Mouse (Mus musculus) midbrain, embryonic 12.5 days (tissue): Measurements from ENCODE around the gene Ccdc171. TPM values are rescaled to one million over a fixed set of nuclear protein-coding genes. Genes with fewer than 3 reads are reported as not detected.
"Not testable (repeated sequence)": the region's sequence is repeated elsewhere in the genome, so short reads cannot be mapped to it uniquely, and the experiment has no call there.

Experiments used
- ATAC-seq: fragments of 200-750 bp; cut with Nextera tagmentation; 2 replicates; pipeline ENCODE4 v1.8.0; 2017; ENCODE audit warnings: low read depth, moderate TSS enrichment, moderate library complexity; ENCODE audit not compliant: low FRiP score
- H3K27ac ChIP-seq: fragments of 300-500 bp; sonication (generic); replicated peaks from 2 replicates; pipeline ENCODE4 v1.5.1; 2016; ENCODE audit warnings: mild to moderate bottlenecking
- H3K27me3 ChIP-seq: fragments of 300-500 bp; sonication (generic); 2 replicates; pipeline ENCODE4 v1.6.1; 2016; ENCODE audit warnings: mild to moderate bottlenecking
- H3K36me3 ChIP-seq: fragments of 300-500 bp; sonication (generic); 2 replicates; pipeline ENCODE4 v1.6.1; 2016
- H3K4me1 ChIP-seq: fragments of 300-500 bp; sonication (generic); 2 replicates; pipeline ENCODE4 v1.6.1; 2016
- H3K4me2 ChIP-seq: fragments of 300-500 bp; sonication (generic); replicated peaks from 2 replicates; pipeline ENCODE4 v1.6.1; 2016; ENCODE audit warnings: mild to moderate bottlenecking, moderate library complexity
- H3K4me3 ChIP-seq: fragments of 300-500 bp; sonication (generic); 2 replicates; pipeline ENCODE4 v1.5.1; 2016; ENCODE audit warnings: mild to moderate bottlenecking
- H3K9ac ChIP-seq: fragments of 300-500 bp; sonication (generic); replicated peaks from 2 replicates; pipeline ENCODE4 v1.6.1; 2016; ENCODE audit warnings: mild to moderate bottlenecking, moderate library complexity
- H3K9me3 ChIP-seq: fragments of 300-500 bp; sonication (generic); 2 replicates; pipeline ENCODE4 v1.6.1; 2016; ENCODE audit warnings: mild to moderate bottlenecking
- WGBS: fragments of 180-500 bp; shearing (Covaris S2); methylation state at CpG from one replicate; pipeline ENCODE4 v1.1.7; 2016; 5-methylcytosine and 5-hydroxymethylcytosine counted together
- polyA plus RNA-seq: library from polyadenylated mRNA; unstranded; fragments of >200 nt; fragmentation: Nextera tagmentation; extraction: Ambion mirVana; gene quantifications from 2 replicates; pipeline ENCODE4 v1.2.1, GENCODE M21; 2016

Ccdc171 gene
- polyA plus RNA-seq: 6.3 and 6.4 TPM in 2 replicates

GRCm38 (mm10) chr4:83524843-83525689 is at the start of gene Ccdc171:
TSS of gene Ccdc171 (plus strand) at chr4:83525545.
- peak within 1 kb of the TSS; percentile 76 for H3K4me2 ChIP-seq
- peak within 1 kb of the TSS; percentile 100 for H3K27ac ChIP-seq
- peak within 1 kb of the TSS; percentile 65 for H3K4me3 ChIP-seq
- H3K4me1 ChIP-seq: peaks cover 24% of the 10 kb centered on the region
- peak within 1 kb of the TSS; percentile 71 for H3K9ac ChIP-seq
- no peaks in the 10 kb centered on the region for H3K36me3 ChIP-seq
- peak; percentile 93 for ATAC-seq
- no peaks in the 10 kb centered on the region for H3K9me3 ChIP-seq
- no peaks in the 10 kb centered on the region for H3K27me3 ChIP-seq
- WGBS: under 1% methylated on average over 73 of the region's 73 CpGs

DNA sequence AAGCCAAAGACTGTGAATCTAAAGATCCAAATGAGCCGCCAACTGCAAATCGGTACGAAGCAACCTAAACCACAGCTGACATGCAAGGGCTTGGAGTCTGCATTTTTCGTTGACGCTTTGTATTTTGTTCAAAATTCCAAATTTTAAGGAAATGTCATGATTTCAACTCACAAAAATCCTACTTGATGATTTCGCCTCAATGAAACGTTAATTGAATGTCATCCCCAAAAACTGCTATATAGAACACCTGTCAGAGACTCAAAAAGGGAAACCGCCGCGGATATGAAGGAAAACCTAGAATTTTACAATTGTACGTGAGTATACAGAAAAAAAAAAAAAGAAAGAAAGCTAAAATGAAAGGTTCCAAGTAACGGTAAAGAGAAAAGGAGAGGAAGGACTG is 40.1 kb upstream of the Ccdc171 start:
- peaks cover 38% of the 10 kb centered on the region for H3K4me1 ChIP-seq
- H3K4me2 ChIP-seq: peak overlapping the region; percentile 66
- no peaks in the 10 kb centered on the region for H3K9me3 ChIP-seq
- H3K4me3 ChIP-seq: peak overlapping the region; percentile 99
- H3K9ac ChIP-seq: peak overlapping the region; percentile 98
- no peaks in the 10 kb centered on the region for H3K27me3 ChIP-seq
- no peak for ATAC-seq
- 22% methylated on average over 12 of the region's 12 CpGs for WGBS
- H3K27ac ChIP-seq: peak overlapping the region; percentile 100
- peaks cover 30% of the 10 kb centered on the region for H3K36me3 ChIP-seq

GRCm38 (mm10) chr4:83485735-83486116 is 39.6 kb upstream of the Ccdc171 start:
- Histone ChIP-seq H3K4me2 (peak overlapping the region; percentile 66), H3K4me1 (peaks cover 38% of the 10 kb centered on the region), H3K27me3 (no peaks in the 10 kb centered on the region), H3K4me3 (peak overlapping the region; percentile 99), H3K9ac (peak overlapping the region; percentile 98), H3K27ac (peak overlapping the region; percentile 100), H3K36me3 (peaks cover 29% of the 10 kb centered on the region), H3K9me3 (no peaks in the 10 kb centered on the region)
- WGBS: under 1% methylated on average over 12 of the region's 40 CpGs
- peak; percentile 79 for ATAC-seq

DNA sequence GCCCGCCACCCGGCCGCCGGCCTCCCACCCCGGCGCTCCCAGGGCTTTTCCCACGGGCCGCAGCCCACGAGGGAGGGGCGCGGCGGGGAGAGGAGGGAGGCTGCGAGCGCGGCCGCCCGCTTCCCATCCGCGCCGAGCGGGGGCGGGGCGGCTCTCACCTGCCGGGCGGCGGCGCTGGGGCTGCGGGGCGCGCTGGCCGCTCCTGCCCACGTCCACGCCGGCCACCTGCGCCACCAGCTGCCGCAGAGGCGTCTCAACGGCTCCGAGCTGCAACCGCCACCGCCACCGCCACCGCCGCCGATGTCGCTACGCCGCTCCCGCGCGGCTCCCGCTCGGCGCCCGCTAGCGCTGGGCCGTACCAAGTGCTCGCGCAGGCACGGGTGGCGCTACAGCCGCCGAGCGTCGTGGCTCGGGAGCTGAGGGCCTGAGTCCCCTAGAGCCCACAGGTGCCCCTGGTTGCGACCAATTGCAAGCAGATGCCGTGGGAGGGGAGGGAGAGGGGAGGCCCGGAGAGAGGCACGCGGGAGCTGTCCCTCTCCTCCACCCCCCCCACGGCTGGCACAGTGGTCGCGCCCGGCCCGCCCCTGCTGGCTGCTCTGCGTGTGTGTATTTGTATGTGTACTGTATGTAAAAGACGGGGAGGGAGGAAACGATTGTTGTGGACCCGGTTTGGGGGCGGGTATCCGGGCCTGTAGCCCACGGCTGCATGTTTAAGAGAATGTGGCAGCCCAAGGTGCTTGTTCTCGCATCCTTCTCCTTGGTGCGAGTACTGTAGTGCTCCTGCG is 39.0 kb upstream of the Ccdc171 start, which contains the start of gene Psip1:
Gene Psip1 (minus strand): TSS at position 343 of the 785 bp plus-strand sequence.
- peaks cover 38% of the 10 kb centered on the region for H3K4me1 ChIP-seq
- H3K27me3 ChIP-seq: no peaks in the 10 kb centered on the region
- under 1% methylated on average over 56 of the region's 86 CpGs for WGBS
- H3K36me3 ChIP-seq: peaks cover 24% of the 10 kb centered on the region
- peak within 1 kb of the TSS; percentile 100 for H3K27ac ChIP-seq
- no peaks in the 10 kb centered on the region for H3K9me3 ChIP-seq
- peak within 1 kb of the TSS; percentile 98 for H3K9ac ChIP-seq
- H3K4me3 ChIP-seq: peak within 1 kb of the TSS; percentile 99
- peak; percentile 95 for ATAC-seq
- peak within 1 kb of the TSS; percentile 66 for H3K4me2 ChIP-seq

DNA sequence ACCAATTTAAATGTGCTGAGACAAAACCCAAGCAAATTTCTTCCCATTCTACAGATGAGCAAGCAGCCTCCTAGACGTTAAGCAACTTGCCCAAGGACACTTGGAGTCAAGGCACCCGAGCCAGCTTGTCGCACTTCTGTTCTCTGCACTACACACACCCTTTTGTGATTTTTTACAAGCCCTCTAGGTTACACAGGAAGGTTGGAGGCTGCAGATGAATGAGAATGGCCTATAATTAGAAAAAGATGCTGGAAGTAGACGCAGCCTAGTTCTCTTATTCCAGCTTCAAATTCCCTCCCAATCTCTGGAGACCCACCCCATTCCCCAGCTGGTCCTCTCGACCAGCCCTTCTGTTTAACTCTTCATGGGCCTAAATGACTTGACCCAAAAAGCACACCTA is 36.2 kb upstream of the Ccdc171 start:
- peaks cover 2% of the 10 kb centered on the region for H3K36me3 ChIP-seq
- ATAC-seq: no peak
- no peak overlapping the region for H3K9ac ChIP-seq
- H3K27me3 ChIP-seq: no peaks in the 10 kb centered on the region
- peaks cover 27% of the 10 kb centered on the region for H3K4me1 ChIP-seq
- H3K4me2 ChIP-seq: no peak overlapping the region
- no peak overlapping the region for H3K27ac ChIP-seq
- no peaks in the 10 kb centered on the region for H3K9me3 ChIP-seq
- no peak overlapping the region for H3K4me3 ChIP-seq
- WGBS: 29% methylated on average over 5 of the region's 5 CpGs

GRCm38 (mm10) chr4:83493112-83493511 is 32.2 kb upstream of the Ccdc171 start:
- no peaks in the 10 kb centered on the region for H3K27me3 ChIP-seq
- H3K4me1 ChIP-seq: peaks cover 7% of the 10 kb centered on the region
- no peaks in the 10 kb centered on the region for H3K9me3 ChIP-seq
- no peak overlapping the region for H3K4me2 ChIP-seq
- no peak overlapping the region for H3K9ac ChIP-seq
- 100% methylated on average over 1 of the region's 1 CpGs for WGBS
- H3K27ac ChIP-seq: no peak overlapping the region
- H3K36me3 ChIP-seq: no peaks in the 10 kb centered on the region
- ATAC-seq: no peak
- no peak overlapping the region for H3K4me3 ChIP-seq

GRCm38 (mm10) chr4:83497013-83497412 is 28.3 kb upstream of the Ccdc171 start:
- H3K27ac ChIP-seq, H3K27me3 ChIP-seq, H3K9ac ChIP-seq, H3K4me1 ChIP-seq, H3K36me3 ChIP-seq, ATAC-seq, H3K4me3 ChIP-seq, H3K4me2 ChIP-seq, H3K9me3 ChIP-seq: not testable (repeated sequence)
- 90% methylated on average over 5 of the region's 5 CpGs for WGBS

DNA sequence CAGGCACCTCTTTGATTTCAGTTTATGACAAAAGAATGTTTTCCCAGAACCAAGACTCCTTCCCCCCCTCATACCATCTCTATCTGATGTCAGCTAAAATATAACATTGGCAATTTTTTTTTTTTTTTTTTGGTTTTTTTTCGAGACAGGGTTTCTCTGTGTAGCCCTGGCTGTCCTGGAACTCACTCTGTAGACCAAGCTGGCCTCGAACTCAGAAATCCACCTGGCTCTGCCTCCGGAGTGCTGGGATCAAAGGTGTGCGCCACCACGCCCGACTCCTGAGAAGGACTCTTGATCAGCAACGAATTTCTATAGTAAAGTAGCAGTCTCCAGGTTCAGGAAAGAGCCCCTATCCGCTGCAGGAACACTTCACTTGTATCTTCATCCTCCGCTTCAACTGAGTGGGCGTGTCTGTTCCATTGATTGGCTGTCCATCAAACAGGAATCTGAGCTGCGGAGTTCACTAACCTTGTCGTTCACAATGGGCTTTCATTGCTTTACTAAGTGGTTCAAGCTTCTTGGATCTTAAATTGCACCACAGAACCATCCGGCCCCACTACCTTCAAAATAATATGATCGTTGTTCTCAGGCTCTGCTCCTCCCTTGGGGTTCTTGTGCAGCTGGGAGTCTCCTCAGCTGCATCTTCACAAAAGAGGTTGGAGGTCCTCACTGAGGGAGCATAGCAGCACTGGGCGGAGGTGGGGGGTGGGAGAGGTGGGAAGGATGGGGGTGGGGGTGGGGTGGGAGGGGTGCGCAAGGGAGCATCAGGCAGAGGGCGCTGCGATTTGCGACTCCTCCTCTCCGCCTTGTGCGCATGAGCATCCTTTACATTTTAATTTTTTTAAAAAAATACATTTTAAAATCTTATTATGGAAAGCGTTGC is 24.9 kb upstream of the Ccdc171 start:
- Histone ChIP-seq H3K36me3 (no peaks in the 10 kb centered on the region), H3K4me1 (peaks cover 7% of the 10 kb centered on the region), H3K27ac (peak overlapping the region; percentile 70), H3K9ac (peak overlapping the region; percentile 46; the same call in 1 of the 2 replicates), H3K27me3 (no peaks in the 10 kb centered on the region), H3K9me3 (no peaks in the 10 kb centered on the region), H3K4me2 (peak overlapping the region; percentile 54), H3K4me3 (peak overlapping the region; percentile 32)
- peak; percentile 92 for ATAC-seq
- WGBS: 6% methylated on average over 22 of the region's 22 CpGs

- peak overlapping the region; percentile 54 for H3K4me2 ChIP-seq
- WGBS: 39% methylated on average over 7 of the region's 7 CpGs
- H3K4me3 ChIP-seq: peak overlapping the region; percentile 32
- ATAC-seq: peak; percentile 66
- no peaks in the 10 kb centered on the region for H3K9me3 ChIP-seq
- H3K4me1 ChIP-seq: peaks cover 7% of the 10 kb centered on the region
- peak overlapping the region; percentile 70 for H3K27ac ChIP-seq
- H3K9ac ChIP-seq: no peak overlapping the region; the same call in 1 of the 2 replicates
- H3K27me3 ChIP-seq: no peaks in the 10 kb centered on the region
- no peaks in the 10 kb centered on the region for H3K36me3 ChIP-seq
Measured at GRCm38 (mm10) chr4:83501037-83501430, 24.3 kb upstream of the Ccdc171 start.

- Histone ChIP-seq H3K4me1 (0 out of 2 replicates have a peak, but pooled peaks cover 8% of the 10 kb centered on the region), H3K9me3 (no peaks in the 10 kb centered on the region), H3K27ac (no peak overlapping the region), H3K4me2 (no peak overlapping the region), H3K4me3 (no peak overlapping the region), H3K27me3 (no peaks in the 10 kb centered on the region), H3K36me3 (no peaks in the 10 kb centered on the region), H3K9ac (no peak overlapping the region)
- no peak for ATAC-seq
- 41% methylated on average over 2 of the region's 2 CpGs for WGBS
Measured at GRCm38 (mm10) chr4:83509600-83509999, 15.7 kb upstream of the Ccdc171 start.

DNA sequence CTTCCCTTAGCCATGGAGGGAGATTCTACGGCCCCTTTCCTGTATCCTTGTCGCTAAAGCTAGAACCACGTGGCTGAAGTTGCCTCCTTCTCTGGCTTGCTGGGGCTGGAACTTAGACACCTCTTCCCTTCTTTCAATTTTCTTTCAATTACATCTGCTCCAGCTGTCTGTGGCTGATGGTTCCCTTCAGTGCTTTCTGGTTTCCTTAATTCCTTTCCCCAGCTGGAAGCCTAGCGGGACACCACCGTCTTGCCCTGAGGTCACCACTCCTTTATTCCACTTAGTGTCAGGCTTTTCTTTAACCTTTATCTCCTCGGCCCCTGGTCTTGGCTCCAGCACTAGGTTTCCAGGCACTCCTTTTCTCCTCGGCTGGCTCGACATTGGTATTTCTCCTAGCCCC is 14.3 kb upstream of the Ccdc171 start:
- Histone ChIP-seq H3K36me3 (no peaks in the 10 kb centered on the region), H3K4me2 (no peak overlapping the region), H3K9me3 (no peaks in the 10 kb centered on the region), H3K27ac (no peak overlapping the region), H3K27me3 (no peaks in the 10 kb centered on the region), H3K4me3 (no peak overlapping the region), H3K9ac (no peak overlapping the region), H3K4me1 (0 out of 2 replicates have a peak, but pooled peaks cover 8% of the 10 kb centered on the region)
- 27% methylated on average over 8 of the region's 8 CpGs for WGBS
- ATAC-seq: no peak
